Mouse (Mus musculus) erythroid progenitor cell, adult 5-6 weeks (primary cell): ENCODE results near the gene Thbs4. TPM values are rescaled to one million over a fixed set of nuclear protein-coding genes. Genes with fewer than 3 reads are reported as not detected.

Source experiments
- total RNA-seq, 2 experiments: library from RNA; stranded (forward) in 1 of 2; stranded (reverse) in 1 of 2; fragments of 150-400 nt in 1 of 2; fragments of 186-747, 209-891 nt in 1 of 2; gene quantifications; 2 replicates each; pipeline versions ENCODE4 v1.2.3 to v1.2.4; 2015 to 2017; ENCODE audit warnings: low replicate concordance in 2 of 2

Gene Thbs4
- total RNA-seq, 2 experiments from 2014 or later = not detected

Other genes starting within 250 kb of the Thbs4 start
- not detected in 2 replicates for gene Spz1, start 218.6 kb downstream of the Thbs4 start, total RNA-seq (2015; ENCODE audit: low replicate concordance)
- not detected in 2 replicates for gene Spz1, start 218.6 kb downstream of the Thbs4 start, total RNA-seq (2017; ENCODE audit: low replicate concordance)
- gene Serinc5, start 183.7 kb downstream of the Thbs4 start, total RNA-seq (2015; ENCODE audit: low replicate concordance) = 33.5 and 56.6 TPM in 2 replicates
- gene Serinc5, start 183.7 kb downstream of the Thbs4 start, total RNA-seq (2017; ENCODE audit: low replicate concordance) = 44.0 and 54.7 TPM in 2 replicates
- gene Mtx3, start 49.9 kb upstream of the Thbs4 start, total RNA-seq (2015; ENCODE audit: low replicate concordance) = 1.1 TPM in 1 of 2 replicates, not detected in the other
- 0.90 and 1.5 TPM in 2 replicates for gene Mtx3, start 49.9 kb upstream of the Thbs4 start, total RNA-seq (2017; ENCODE audit: low replicate concordance)